Mouse (Mus musculus) MN1 (cell line): ENCODE results near the gene Fbxo10.
"Not testable (repeated sequence)": the region's sequence is repeated elsewhere in the genome, so short reads cannot be mapped to it uniquely, and the experiment has no call there.

ENCODE experiments used
- DNase-seq: peaks from one replicate; pipeline ENCODE4 v3.0.0-alpha.2; 2016; ENCODE audit warnings: low spot score

Gene Fbxo10

DNA sequence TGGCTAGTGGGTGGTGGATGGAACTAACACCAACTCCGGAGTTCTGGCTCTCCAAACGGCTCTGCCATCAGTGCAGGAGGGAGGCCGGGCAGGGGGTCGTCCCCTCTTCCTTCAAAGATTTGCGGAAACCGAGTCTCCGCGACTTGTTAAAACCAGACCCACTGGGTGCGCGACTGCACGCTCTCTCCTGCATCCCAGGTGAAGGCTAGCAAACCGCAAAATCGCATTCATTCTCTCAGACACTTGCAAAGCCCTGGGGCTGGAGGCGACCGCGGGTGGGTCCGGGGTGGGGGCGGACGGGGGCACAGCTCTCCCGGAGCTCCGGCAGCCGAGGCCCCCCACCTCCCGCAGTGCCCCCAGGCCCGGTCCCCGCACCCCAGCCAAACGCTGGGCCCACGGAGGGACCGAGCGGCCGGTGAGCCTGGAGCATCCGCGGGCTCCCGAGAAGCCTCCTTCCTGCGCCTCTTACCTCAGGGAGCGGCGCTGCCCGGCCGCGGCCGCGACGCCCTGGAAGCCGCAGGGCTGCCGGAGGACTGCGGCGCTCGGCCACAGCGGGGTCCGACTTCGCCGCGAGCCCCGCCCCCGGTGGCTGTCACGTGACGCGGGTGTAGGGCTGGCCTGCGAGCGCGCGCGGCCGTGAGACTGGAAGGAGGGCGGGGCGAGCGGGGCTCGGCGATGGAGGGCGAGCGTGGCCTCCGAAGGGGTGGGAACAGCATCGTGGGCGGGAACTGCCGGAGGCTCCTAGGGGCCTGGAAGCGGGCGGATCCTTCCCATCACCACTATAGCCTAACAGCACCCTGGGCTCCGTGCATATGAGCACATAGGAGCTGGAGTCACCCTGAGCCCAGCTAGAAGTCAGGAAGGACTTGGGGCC is at the start of gene Fbxo10:
TSS of gene Fbxo10 (minus strand) at position 584 of the 874 bp plus-strand sequence.
- peak; percentile 95 for DNase-seq

GRCm38 (mm10) chr4:45131021-45131420 is 46.6 kb upstream of the Fbxo10 start:
- DNase-seq = no peak

GRCm38 (mm10) chr4:45121311-45121710 is 36.9 kb upstream of the Fbxo10 start:
- DNase-seq = no peak

DNA sequence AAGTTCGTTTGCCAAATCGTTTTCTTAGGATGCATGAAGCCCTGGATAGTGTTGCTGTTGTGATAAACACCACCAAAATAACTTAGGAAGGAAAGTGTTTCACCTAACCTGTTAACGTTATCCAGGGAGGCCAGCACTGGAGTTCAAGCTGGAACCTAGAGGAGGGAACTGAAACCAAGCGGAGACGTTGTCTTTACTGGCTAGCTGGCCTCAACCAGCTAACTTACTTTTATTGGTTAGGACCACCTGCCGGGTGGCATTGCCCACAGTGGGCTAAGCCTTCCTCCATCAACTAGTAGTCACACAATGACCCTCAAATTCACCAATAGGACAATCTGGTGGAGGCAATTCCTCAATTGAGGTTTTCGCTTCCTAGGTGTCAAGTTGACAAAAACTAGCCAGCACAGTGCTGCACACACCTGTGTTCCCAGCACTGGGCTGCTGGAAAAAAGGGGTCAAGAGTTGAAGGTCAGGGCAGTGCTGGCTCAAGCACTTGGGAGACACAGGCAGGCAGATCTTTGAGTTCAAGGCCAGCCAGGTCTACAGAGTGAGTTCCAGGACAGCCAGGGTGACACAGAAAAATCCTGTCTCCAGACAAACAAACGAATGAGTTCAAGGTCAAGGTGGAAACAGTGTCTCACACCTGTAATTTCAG is 24.2 kb upstream of the Fbxo10 start:
- no peak for DNase-seq

GRCm38 (mm10) chr4:45107601-45108277 is 23.3 kb upstream of the Fbxo10 start, which contains the start of gene Tomm5:
TSS of gene Tomm5 (minus strand) at chr4:45108114.
- peak; percentile 89 for DNase-seq

DNA sequence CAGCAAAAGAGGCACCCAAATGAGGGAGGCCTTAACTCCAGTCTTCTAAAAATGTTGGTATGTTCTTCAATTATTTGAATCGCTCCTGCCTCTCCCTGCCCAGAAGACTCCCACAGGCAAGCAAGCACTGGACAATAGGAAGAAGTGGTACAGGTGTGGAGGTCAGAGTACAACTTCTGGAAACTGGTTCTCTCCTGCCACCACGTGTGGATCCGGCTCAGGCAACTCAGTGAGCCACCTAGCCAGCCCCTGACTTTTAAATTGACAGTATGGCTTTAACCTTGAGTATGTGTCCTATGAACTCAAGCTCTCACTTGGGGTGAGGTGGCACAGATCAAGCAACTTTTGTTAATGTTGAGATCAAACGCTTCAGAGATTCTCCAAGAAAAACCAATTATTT is 22.7 kb upstream of the Fbxo10 start:
- no peak for DNase-seq

- DNase-seq = peak; percentile 11
Observed at GRCm38 (mm10) chr4:45106409-45106808, 22.0 kb upstream of the Fbxo10 start.

DNA sequence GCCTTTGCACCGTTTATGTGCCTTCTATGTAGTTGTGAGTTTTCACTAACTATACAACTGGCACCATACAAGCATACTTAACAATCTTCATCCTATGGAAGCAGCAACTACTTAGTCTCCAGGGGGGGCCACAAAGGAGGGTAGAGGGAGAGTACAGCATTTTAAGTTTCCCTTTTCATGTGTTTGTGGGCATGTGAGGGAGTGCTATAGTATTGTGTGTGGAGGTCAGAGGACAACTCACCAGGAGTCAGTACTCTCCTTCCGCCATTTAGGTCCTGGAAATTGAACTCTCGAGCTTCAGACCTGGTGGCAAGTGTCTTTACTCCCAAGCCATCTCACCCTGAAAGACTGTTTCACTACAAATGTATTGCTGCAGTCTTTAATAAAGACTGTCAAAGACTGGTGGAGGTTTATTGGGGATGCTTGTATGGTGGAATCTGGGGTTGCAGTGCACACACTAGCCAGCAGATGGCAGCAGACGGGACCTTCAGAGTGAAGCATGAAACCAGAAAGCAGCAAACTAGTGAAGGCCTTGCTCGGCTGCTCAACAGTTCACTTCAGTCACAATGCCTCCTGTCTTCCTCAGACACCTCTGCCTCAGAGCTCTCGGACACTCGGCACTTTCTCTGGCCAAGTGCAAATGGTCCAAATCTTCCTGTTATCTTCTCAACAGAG is 12.9 kb upstream of the Fbxo10 start:
- DNase-seq = peak; percentile 73

DNA sequence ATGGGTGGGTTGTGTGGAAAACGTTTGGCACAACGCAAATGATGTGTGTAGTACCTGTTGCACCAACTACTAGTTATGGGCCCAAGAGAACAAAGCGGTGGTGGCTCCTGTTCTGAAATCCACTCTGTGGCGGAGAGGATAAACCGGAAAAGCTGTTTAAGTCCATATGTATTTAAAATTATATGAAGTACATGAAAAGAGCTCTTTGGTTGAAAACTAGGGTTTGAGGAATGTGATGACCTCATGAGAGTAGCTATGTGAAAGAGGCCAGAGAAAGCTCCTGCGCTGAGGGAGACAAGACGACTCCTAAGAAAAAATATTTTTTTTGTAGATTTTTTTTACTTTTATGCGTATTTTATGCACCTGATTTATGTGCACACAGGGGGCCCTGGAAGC is 489 bp upstream of the Fbxo10 start:
- peak; percentile 30 for DNase-seq

DNA sequence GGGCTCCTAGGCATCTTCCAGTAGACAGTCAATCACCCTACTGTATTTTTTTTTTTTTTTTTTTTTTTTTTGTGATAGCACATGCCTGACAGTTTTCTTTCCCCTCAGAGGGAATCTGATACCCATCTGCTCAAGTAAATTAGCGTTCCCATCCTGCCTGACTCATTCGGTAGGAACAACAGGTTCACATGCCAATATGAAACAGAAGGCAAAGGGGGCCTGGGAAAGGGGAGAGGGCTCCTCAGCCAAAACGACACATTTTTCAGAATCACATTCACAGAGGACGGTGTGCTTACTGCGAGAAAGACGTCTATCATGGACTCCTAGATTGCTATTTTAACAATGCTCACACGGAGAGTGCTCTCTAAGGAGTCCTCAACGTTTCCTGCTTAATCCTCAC is 917 bp downstream of the Fbxo10 start:
- peak; percentile 48 for DNase-seq

GRCm38 (mm10) chr4:45082951-45083350 is 1.5 kb downstream of the Fbxo10 start:
- DNase-seq = peak; percentile 47

DNA sequence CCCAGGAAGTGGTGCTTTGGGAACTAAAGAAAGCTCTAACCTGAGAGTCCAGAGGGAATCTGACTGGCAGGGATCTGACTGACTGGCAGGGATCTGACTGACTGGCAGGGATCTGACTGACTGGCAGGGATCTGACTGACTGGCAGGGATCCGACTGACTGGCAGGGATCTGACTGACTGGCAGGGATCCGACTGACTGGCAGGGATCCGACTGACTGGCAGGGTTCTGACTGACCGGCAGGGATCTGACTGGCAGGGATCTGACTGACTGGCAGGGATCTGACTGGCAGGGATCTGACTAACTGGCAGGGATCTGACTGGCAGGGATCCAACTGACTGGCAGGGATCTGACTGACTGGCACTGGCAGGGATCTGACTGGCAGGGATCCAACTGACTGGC is 3.4 kb downstream of the Fbxo10 start:
- not testable (repeated sequence) for DNase-seq

DNA sequence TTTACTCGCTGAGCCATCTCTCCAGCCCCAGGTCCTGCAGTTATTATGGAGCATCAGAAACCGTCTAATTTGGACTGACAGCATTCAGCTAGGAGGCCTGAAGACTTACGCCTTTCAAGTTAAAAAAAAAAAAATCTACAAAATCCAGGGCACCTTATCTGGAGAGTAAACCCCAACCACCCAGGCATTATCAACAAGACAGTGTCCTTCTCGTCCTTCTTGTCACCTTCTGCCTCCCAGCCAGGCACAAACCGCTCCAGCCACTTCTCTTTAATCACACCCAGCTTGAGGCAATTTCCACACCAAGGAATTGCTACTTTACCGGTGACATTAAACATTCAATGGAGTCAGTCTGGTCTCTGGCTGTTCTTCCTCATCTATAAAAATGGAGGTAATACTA is 10.9 kb downstream of the Fbxo10 start:
- no peak for DNase-seq

- DNase-seq = no peak
Observed at GRCm38 (mm10) chr4:45072261-45072973, 12.0 kb downstream of the Fbxo10 start.

- DNase-seq = no peak
Observed at GRCm38 (mm10) chr4:45067742-45068141, 16.7 kb downstream of the Fbxo10 start.

DNA sequence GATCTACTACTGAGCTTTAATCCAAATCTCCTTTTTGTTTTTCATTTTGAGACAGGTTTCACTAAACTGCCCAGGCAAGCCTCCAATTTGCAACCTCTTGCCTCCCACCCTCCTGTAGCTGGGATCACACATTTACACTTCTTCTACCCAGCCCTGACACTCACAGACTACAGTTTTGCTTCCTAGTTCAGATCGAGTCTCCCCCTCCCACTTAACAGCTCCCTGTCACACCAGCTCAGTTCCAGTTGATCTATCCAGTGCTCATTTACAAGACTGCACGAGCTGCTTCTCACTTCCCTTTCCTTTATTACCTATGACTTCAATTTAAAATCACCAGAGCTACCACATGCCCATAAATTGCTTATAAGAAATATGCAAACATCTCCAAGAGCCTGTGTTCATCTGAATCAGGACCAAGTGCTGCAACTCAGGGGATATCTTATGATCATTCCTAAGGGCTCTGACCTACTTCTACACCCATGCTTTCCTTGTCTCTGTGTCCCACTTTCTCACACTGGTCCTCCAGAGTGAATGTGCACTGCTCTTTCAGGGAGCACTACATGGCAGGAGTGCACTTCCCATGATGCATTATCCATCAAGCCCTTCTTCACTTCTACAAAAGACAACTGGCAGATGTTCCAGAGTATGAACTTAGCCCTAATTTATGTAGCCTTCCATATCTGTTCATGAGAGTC is 18.2 kb downstream of the Fbxo10 start:
- DNase-seq = no peak

DNA sequence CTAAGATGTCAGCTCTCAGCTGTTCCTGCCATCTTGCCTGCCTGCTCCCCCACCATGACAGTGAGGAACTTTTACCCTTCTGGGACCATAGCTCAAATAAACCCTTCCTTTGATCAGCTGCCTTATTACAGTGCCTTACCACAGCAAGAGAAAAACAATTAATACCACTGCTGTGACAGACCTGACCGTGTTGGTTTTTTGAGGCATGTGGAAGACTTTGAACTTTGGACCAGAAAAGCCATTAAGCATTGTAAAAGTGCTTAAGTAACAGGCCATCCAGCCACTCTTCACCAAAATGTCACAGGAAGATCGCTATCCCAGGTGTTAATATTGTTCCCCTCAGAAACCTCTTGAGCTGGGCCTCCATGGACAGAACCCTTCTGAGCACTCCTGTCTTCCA is 19.8 kb downstream of the Fbxo10 start:
- DNase-seq = no peak

DNA sequence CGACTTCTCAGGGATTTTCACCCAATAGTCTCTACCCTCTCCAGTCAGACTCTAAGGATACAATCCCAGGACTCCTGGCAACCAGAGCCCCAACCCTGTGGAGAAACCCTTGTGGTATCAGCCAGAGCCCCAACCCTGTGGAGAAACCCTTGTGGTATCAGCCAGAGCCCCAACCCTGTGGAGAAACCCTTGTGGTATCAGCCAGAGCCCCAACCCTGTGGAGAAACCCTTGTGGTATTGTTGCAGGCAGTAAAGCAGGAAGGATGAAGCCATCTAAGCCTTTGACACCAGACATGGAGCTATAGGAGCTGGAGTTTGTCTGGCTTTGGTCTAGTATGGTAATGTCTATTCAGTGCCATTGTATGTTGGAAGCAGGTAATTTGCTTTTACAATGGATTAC is 20.6 kb downstream of the Fbxo10 start:
- not testable (repeated sequence) for DNase-seq

- no peak for DNase-seq
Observed at GRCm38 (mm10) chr4:45055451-45055850, 29.0 kb downstream of the Fbxo10 start.

DNA sequence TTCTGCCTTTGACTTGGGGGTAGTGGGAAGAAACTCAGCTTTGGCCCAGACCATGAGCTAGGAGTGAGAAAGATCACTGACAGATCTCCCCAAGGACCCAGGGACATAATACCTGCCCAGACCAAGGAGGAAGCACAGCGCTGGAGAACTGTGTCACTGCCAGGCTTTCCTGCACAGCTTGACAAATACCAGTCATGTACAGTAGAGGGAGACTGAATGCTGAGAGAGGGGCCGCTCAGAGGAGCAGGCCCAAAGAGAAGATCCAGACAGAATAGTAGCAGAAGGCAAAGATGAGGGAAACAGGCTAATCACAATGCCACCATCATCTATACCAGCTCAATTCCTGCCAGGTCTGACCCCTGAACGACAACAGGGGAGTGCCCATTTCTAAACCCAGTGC is 29.5 kb downstream of the Fbxo10 start:
- peak; percentile 13 for DNase-seq

- no peak for DNase-seq
Observed at GRCm38 (mm10) chr4:45047956-45048355, 36.4 kb downstream of the Fbxo10 start.
